Mouse (Mus musculus): Measurements from ENCODE around the gene Rasal1. TPM values are rescaled to one million over a fixed set of nuclear protein-coding genes. Genes with fewer than 3 reads are reported as not detected.

The Rasal1 gene
- polyA plus RNA-seq, 1 experiment from 2014 or later, result not detected

DNA sequence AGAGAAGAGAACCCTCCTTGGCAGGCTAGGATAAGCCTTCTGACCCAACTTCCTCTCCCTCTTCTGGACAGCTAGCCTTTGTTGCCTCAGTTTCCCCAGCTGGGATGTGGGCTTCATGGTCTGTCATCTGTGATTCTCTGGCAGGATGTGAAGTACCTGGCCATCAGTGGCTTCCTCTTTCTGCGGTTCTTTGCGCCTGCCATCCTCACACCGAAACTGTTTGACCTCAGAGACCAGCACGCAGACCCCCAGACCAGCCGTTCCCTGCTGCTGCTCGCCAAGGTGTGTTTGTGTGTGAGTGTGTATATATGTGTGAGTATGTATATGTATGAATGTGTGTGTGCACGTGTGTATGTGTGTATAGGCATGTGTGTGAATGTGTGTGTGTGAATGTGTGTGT, 21.5 kb downstream of the Rasal1 start:
- H3K9me3 ChIP-seq, result no peaks in the 10 kb centered on the region
- H3K27ac ChIP-seq (replicated peaks), result no peak overlapping the region
- 87% methylated on average over 7 of the region's 7 CpGs for WGBS
- H3K4me3 ChIP-seq, result no peak overlapping the region
- ATAC-seq (ENCODE audit: low FRiP score, low read depth), result no peak
- H3K4me1 ChIP-seq, result 0 out of 2 replicates have a peak, but pooled peaks cover 9% of the 10 kb centered on the region
- H3K36me3 ChIP-seq, result no peaks in the 10 kb centered on the region
- H3K9ac ChIP-seq (replicated peaks), result no peak overlapping the region
- H3K4me2 ChIP-seq (replicated peaks), result no peak overlapping the region
- peaks cover 37% of the 10 kb centered on the region for H3K27me3 ChIP-seq

DNA sequence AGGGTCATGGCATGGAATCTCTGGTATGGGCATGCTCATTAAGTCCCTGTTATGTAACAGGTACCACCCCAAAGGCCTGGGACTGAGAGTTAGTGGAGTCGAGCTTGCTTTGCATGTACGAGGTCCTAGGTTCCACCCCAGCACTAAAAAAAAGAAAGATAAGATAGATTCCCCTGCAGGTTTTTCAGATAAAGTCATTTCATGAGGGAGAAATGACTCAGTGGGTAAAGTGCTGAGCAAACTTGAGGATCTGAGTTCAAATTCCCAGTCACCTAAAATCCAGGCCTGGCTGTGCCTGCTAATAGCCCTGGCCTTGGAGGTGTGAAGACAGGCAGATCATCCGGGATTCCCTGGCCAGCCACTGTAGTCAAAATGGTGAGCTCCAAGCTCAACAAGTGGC, 23.3 kb downstream of the Rasal1 start:
- Histone ChIP-seq H3K9ac (replicated peaks) (no peak overlapping the region), H3K4me1 (0 out of 2 replicates have a peak, but pooled peaks cover 10% of the 10 kb centered on the region), H3K9me3 (no peaks in the 10 kb centered on the region), H3K4me2 (replicated peaks) (no peak overlapping the region), H3K27me3 (peaks cover 23% of the 10 kb centered on the region), H3K27ac (replicated peaks) (no peak overlapping the region), H3K36me3 (no peaks in the 10 kb centered on the region), H3K4me3 (no peak overlapping the region)
- ATAC-seq (ENCODE audit: low FRiP score, low read depth), result no peak
- 83% methylated on average over 3 of the region's 3 CpGs for WGBS

DNA sequence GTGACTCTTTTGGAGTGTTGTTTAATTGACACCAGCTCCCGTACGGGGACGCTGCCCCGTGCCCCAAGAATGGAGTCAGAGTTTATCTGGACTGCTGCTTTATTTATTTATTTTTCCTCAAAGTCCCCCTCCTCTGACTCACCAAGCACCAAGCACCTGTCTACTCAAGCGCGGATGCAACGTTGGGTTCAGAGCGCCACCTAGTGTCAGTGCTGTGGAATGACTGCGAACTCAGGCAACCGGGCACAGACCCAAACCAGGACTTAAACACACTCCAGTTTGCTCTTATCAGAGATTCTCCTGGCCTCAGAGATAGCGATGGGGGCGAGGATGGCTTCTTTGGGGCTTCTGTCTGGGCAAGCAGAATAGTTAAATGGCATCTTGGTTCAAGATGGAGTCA, 25.0 kb downstream of the Rasal1 start:
- no peak overlapping the region for H3K4me3 ChIP-seq
- 14% methylated on average over 12 of the region's 12 CpGs for WGBS
- H3K27me3 ChIP-seq, result peaks cover 12% of the 10 kb centered on the region
- 0 out of 2 replicates have a peak, but pooled peaks cover 10% of the 10 kb centered on the region for H3K4me1 ChIP-seq
- H3K9me3 ChIP-seq, result no peaks in the 10 kb centered on the region
- no peaks in the 10 kb centered on the region for H3K36me3 ChIP-seq
- no peak for ATAC-seq (ENCODE audit: low FRiP score, low read depth)
- no peak overlapping the region for H3K4me2 ChIP-seq (replicated peaks)
- H3K27ac ChIP-seq (replicated peaks), result no peak overlapping the region
- H3K9ac ChIP-seq (replicated peaks), result no peak overlapping the region

DNA sequence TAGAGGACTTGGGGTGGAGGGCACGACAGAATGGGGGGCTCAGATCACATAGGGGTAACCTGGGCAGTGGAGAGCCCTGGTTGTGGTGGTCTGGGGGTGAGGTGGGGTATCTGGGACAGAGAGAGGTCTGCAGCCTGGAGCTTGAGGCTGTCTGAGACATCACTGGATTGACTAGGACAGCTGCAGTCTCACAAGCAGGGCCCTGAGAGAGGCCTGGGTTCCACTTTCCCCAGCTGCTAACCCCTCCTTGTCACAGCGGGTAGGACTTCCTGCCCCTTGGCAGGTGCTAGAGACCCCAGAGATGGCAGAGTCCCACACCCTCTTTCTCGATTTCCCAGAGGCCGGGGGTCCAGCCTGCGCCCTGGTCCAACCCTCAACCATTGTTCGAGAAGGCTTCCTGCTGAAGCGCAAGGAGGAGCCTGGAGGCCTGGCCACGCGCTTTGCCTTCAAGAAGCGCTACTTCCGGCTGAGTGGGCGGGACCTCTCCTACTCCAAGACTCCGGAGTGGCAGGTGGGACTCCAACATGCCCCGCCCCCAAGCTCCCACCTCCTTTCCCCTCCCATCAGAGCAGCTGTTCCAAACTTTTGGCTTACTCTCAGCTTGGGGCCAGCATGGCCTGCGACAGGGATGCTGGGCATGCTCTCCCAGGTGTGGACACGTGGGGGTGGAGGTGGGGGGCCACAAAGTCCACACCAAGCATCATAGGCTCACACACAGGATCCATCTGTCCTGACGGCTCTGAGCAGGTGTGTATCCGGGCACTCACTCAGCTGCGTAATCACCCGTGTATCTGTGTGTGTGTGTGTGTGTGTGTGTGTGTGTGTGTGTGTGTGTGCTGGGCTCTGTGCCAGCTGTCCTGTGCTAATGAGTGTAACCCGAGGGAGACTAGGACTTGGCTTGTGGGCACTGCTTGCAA, 25.9 kb downstream of the Rasal1 start:
- no peak; the same call in 1 of the 2 replicates for ATAC-seq (ENCODE audit: low FRiP score, low read depth)
- no peak overlapping the region for H3K27ac ChIP-seq (replicated peaks)
- no peak overlapping the region for H3K4me2 ChIP-seq (replicated peaks)
- H3K9me3 ChIP-seq, result no peaks in the 10 kb centered on the region
- H3K9ac ChIP-seq (replicated peaks), result no peak overlapping the region
- H3K36me3 ChIP-seq, result no peaks in the 10 kb centered on the region
- peaks cover 13% of the 10 kb centered on the region for H3K4me1 ChIP-seq
- WGBS, result 33% methylated on average over 21 of the region's 21 CpGs
- H3K27me3 ChIP-seq, result peaks cover 16% of the 10 kb centered on the region
- H3K4me3 ChIP-seq, result no peak overlapping the region

DNA sequence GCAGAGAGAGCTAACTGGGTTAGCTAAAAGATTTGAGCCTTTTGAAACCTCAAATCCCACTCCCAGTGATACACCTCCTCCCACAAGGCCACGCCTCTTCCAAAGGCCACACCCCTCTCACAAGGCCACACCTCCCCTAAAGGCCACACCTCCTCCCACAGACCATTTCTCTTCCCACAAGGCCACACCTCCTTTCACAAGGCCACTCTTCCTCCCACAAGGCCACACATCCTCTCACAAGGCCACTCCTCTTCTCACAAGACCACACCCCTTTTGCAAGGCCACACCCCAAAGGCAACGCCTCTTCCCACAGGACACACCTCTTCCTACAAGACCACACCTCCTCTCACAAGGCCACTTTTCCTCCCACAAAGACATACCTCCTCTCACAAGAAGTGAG, 28.9 kb downstream of the Rasal1 start:
- WGBS, result 27% methylated on average over 2 of the region's 2 CpGs
- peaks cover 32% of the 10 kb centered on the region for H3K27me3 ChIP-seq
- no peak overlapping the region for H3K4me3 ChIP-seq
- H3K27ac ChIP-seq (replicated peaks), result no peak overlapping the region
- ATAC-seq (ENCODE audit: low FRiP score, low read depth), result no peak
- H3K4me2 ChIP-seq (replicated peaks), result no peak overlapping the region
- H3K36me3 ChIP-seq, result no peaks in the 10 kb centered on the region
- no peak overlapping the region for H3K9ac ChIP-seq (replicated peaks)
- no peaks in the 10 kb centered on the region for H3K9me3 ChIP-seq
- H3K4me1 ChIP-seq, result peaks cover 28% of the 10 kb centered on the region

DNA sequence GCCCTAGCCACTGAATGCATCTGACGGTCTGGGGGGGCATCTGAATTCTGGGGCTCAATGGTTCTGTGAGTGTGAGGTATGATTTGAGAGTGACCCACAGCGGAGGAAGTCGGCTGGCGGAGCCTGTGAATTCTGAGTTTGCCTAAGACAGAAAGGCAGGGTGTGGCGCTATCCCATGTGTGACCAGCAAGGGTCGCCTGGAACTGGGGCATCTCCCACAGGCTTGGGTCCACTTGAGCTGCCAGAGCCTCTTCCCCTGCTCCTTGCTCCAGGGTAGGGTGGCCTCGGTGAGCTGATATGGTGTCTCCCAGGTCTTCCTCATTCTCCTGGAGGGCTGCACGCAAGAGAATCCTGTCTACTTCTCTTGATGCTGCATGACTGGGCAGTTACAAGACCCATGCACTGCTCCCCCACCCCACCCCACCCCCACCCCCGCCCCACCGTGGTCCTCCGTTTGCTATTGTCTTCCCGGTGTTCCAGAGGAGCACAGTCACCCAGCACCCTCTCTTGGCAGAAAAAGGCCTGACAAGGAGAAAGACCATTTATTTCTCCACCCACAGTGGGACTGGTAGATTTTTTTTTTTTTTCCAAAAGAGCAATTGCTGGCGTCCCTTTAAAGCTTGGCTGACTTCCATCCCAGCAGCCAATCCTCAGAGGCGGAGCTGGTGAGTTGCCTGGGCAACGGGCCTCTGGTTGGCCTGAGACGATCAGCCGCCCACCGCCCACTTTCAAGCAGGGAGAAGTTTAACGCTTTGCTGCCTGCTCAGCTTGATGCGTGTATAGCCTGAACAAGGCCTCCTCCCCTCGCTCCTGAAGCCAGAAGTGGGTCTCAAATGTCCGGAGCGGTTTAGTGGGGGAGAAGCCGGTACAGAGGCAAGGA, 31.3 kb downstream of the Rasal1 start:
- Histone ChIP-seq H3K4me2 (replicated peaks) (peak overlapping the region; percentile 69), H3K9ac (replicated peaks) (peak overlapping the region; percentile 58), H3K9me3 (no peaks in the 10 kb centered on the region), H3K4me1 (peaks cover 29% of the 10 kb centered on the region), H3K27ac (replicated peaks) (peak overlapping the region; percentile 87), H3K36me3 (no peaks in the 10 kb centered on the region), H3K27me3 (peaks cover 46% of the 10 kb centered on the region), H3K4me3 (peak overlapping the region; percentile 42)
- 1% methylated on average over 24 of the region's 24 CpGs for WGBS
- ATAC-seq (ENCODE audit: low FRiP score, low read depth), result peak; percentile 87

DNA sequence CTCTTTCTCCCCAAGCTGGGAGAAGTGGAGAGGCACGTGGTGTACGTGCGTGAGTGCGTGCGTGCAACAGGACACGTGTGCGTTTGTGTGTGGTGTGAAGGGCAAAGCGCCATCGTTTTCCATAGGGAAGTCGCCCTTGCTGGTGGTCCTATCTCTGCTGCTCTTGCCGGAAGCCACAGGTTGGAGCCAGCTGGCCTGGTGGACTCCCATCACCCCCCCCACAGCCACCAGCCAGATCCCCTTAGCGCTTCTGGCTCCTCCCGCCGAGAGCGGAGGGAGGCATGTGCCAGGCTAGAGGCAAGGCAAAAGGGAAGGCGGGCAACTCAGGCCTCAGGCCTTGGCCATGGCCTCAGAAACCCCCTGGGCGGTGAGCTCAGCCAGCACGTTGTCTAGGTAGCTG, 32.3 kb downstream of the Rasal1 start:
- H3K27me3 ChIP-seq, result peaks cover 51% of the 10 kb centered on the region
- peaks cover 25% of the 10 kb centered on the region for H3K4me1 ChIP-seq
- no peak for ATAC-seq (ENCODE audit: low FRiP score, low read depth)
- peak overlapping the region; percentile 44 for H3K4me2 ChIP-seq (replicated peaks)
- 86% methylated on average over 18 of the region's 18 CpGs for WGBS
- no peak overlapping the region for H3K9ac ChIP-seq (replicated peaks)
- H3K27ac ChIP-seq (replicated peaks), result peak overlapping the region; percentile 87
- no peaks in the 10 kb centered on the region for H3K9me3 ChIP-seq
- H3K36me3 ChIP-seq, result no peaks in the 10 kb centered on the region
- H3K4me3 ChIP-seq, result 0 out of 2 replicates have a peak overlapping the region, but pooled peaks have one; percentile 18

DNA sequence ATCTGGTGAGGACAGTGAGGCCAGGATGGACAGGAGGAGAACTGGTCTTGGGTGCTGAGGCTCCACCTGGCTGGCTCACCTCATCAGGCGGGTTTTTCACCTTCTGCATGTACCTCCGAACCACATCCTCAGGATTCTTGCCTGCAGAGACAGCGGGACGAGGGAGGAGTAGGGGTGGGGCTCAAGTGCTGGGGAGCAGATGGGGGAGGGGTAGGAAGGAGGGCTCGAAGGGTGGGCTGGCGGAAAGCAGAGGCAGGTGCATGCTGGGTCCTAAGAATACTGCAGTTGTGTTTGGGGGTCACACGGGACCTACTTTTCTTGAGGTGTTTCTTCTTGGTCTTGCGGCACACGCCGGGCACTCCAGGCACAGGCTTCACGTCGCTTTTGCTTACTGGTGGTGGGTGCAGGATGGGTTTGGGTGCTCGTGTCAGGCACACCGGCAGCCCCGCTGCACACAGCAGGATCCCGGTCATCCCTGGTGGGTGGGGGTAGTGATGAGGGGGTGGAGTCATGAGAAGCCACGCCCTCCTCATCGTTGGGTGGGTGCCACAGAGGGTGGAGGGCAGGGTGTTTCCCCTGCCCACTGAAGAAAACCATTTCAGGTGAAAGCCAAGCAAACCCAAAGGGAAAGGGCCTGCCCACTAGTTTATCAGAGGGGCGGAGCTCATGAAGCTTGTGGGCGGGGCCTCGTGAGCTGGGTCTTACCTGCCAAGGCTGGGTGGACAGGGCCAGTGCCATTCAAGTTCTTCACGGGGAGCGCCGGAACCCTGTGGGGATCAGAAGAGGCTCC, 34.6 kb downstream of the Rasal1 start:
- 0 out of 2 replicates have a peak overlapping the region, but pooled peaks have one; percentile 3 for H3K4me2 ChIP-seq (replicated peaks)
- WGBS, result 7% methylated on average over 24 of the region's 24 CpGs
- peaks cover 67% of the 10 kb centered on the region for H3K27me3 ChIP-seq
- no peak overlapping the region for H3K27ac ChIP-seq (replicated peaks)
- peaks cover 25% of the 10 kb centered on the region for H3K4me1 ChIP-seq
- no peak overlapping the region for H3K9ac ChIP-seq (replicated peaks)
- H3K4me3 ChIP-seq, result no peak overlapping the region
- no peaks in the 10 kb centered on the region for H3K9me3 ChIP-seq
- no peaks in the 10 kb centered on the region for H3K36me3 ChIP-seq
- no peak for ATAC-seq (ENCODE audit: low FRiP score, low read depth)

DNA sequence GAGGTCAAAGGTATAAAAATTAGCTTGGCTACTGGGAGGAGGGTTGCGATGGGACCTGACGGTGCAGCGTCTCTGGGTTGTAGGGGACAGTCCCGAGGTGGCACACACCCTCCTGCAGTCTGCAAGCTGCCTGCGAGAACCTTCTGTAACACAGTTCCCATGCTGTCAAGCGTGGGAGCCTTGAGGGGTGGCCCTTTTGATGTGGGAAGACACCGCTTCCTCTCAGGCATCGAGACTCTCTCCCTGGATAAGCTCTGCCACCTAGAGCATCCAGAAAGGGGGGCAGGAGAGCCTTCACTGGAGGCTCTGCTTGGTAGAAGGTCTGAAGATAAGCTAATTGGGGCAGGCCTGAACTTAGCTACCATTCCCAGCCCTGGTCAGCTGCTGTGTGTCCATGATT, 37.1 kb downstream of the Rasal1 start:
- no peak overlapping the region for H3K4me3 ChIP-seq
- H3K27ac ChIP-seq (replicated peaks), result no peak overlapping the region
- peaks cover 14% of the 10 kb centered on the region for H3K4me1 ChIP-seq
- no peak overlapping the region for H3K9ac ChIP-seq (replicated peaks)
- WGBS, result 81% methylated on average over 8 of the region's 8 CpGs
- ATAC-seq (ENCODE audit: low FRiP score, low read depth), result no peak
- H3K4me2 ChIP-seq (replicated peaks), result no peak overlapping the region
- H3K36me3 ChIP-seq, result no peaks in the 10 kb centered on the region
- peaks cover 68% of the 10 kb centered on the region for H3K27me3 ChIP-seq
- no peaks in the 10 kb centered on the region for H3K9me3 ChIP-seq

DNA sequence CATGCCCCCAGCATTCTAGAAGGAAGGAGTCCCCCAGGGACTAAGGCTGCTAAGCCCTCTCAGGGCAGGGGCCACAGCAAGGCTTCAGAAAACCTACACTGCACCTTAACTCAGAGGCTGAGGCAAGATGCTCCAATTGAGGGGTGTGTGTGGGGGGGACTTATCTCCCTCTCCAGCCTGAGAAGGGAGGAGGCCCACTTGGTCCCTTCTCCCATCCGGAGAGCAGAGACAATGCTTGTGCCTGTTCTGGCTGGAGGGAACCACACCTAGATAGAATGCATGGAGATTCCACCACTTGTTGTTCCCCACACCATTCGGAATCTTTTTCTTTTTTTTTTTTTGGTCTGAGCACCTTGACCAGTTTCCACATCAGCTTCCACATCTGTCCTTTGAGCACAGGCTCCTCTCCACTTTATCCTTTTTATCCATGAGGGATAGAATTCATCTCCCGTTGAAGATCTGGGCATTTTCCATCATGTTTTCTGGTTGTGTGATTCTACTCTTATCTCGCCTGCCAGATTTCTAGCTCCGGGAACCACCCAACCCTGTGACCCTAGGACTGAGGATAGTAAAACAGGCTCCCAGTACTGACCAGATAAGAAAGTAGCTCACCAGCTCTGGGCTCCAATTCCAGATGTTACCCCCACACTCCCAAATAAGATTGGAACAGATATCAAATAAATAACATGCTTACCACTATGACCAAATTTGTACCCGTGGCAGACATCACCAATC, 38.3 kb downstream of the Rasal1 start:
- Histone ChIP-seq H3K27ac (replicated peaks) (no peak overlapping the region), H3K36me3 (no peaks in the 10 kb centered on the region), H3K27me3 (peaks cover 70% of the 10 kb centered on the region), H3K4me3 (no peak overlapping the region), H3K4me2 (replicated peaks) (no peak overlapping the region), H3K9me3 (no peaks in the 10 kb centered on the region), H3K4me1 (peaks cover 10% of the 10 kb centered on the region), H3K9ac (replicated peaks) (no peak overlapping the region)
- ATAC-seq (ENCODE audit: low FRiP score, low read depth), result no peak
- WGBS, result 86% methylated on average over 6 of the region's 6 CpGs

DNA sequence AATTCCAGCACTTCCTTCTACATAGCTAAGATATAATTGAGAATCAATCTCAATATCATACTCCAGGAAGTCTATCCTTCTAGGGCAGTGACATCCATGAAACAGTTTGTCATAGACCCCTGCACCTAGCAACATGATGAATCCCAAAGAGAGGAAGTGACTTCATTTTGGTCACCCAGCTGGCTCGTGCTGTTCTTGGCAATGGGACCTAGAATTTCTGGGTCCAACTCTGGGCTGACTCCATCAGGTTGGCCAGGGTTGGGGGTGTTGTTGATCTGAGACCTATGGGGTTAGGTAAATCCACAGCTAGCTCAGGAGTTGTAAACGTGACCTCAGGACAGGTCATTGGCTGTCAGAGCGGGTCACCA, 38.9 kb downstream of the Rasal1 start:
- Histone ChIP-seq H3K27ac (replicated peaks) (no peak overlapping the region), H3K27me3 (peaks cover 70% of the 10 kb centered on the region), H3K36me3 (no peaks in the 10 kb centered on the region), H3K4me3 (no peak overlapping the region), H3K4me1 (peaks cover 8% of the 10 kb centered on the region), H3K4me2 (replicated peaks) (no peak overlapping the region), H3K9me3 (no peaks in the 10 kb centered on the region), H3K9ac (replicated peaks) (no peak overlapping the region)
- ATAC-seq (ENCODE audit: low FRiP score, low read depth), result no peak
- WGBS, result 85% methylated on average over 3 of the region's 3 CpGs
